Mouse (Mus musculus) large intestine, adult 2 months (tissue): ENCODE measurements around the gene Tceal6. TPM values are rescaled to one million over a fixed set of nuclear protein-coding genes. Genes with fewer than 3 reads are reported as not detected.
"Not testable (repeated sequence)": the region's sequence is repeated elsewhere in the genome, so short reads cannot be mapped to it uniquely, and the experiment has no call there.

Experiments used
- DNase-seq: peaks from one replicate; pipeline ENCODE4 v3.0.0-alpha.2; 2012; ENCODE audit warnings: low read depth, low spot score
- WGBS: fragments of 180-500 bp; shearing (Covaris S2); methylation state at CpG from one replicate; pipeline ENCODE4 v1.1.7; 2018; 5-methylcytosine and 5-hydroxymethylcytosine counted together
- polyA plus RNA-seq: library from polyadenylated mRNA; depleted of rRNA; stranded (reverse); fragments of >200 nt; gene quantifications from 2 replicates; pipeline ENCODE4 v1.2.3, GENCODE M21; 2012; rRNA removed

Gene Tceal6
- polyA plus RNA-seq, result 0.16 and 0.22 TPM in 2 replicates

DNA sequence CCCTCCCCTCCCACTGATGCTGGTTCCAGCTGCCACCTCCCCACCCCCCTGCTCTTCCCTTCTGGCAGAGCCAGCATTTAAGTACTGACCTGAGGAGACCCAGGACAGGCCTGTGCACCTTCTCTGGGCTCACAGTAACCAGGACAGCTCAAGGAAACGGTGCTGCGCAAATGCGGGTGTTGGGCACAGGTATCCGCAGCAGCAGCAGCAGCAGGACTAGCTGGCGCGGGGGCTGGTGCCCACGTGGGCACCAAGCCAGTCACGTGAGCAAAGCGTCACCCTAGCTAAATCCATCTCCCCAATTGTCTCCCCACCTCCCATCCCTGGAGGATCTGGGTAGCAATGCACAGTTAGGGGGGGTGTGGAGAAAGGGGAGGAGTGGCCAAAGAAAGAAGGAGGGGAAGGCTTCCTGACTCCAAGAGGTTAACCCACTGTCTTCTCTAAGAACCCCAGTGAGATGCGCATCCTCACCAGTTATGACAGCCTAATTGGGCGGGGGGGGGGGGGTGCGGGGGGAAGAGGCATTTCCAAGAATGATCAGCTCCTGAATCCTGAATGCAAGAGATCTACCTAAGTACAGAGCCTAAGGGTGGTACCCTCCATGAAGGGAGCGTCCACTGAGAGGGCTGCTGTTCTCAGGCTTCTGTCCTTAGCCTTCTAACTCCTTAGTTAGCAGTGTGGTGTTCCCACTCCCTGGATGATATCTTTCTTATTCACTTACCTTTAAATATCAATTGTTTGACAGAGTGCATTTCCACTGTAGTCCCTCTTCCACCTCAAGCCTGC is at the start of gene Tceal6:
Gene Tceal6, minus strand, starts transcription at position 252 of the 786 bp plus-strand sequence.
- DNase-seq, result no peak
- WGBS, result 32% methylated on average over 13 of the region's 13 CpGs

DNA sequence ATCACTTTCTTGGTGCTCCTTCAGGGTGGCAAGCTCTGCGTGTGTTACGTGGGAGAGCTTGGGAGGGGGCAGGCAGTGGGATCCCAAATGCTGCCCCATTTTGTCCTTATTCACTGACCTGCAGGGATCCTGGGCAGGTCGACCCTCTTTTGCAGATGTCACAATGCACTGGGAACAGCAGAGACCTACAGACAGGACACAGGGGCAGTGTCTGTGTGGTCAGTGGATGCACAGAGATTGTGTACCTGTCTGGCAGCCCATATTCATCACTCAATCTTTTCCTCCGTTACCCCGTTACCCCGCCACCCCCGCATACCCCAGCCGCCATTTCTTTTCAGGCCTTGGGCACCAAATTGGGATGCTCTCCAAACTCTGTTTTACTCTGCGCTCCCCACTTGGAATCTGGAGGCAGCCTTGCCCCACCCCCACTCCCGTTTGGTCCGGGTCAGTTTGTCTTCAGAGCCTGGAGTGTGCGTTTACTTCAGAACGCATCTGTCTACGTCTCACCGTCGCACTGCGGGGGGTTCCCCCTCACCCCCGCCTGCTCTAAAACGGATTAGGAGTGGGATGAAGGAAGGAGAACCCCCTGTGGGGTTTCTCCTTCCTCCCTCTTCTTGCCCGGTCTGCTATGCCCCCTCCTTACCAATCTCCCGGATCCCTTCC is 583 bp downstream of the Tceal6 start:
- DNase-seq, result not testable (repeated sequence)

DNA sequence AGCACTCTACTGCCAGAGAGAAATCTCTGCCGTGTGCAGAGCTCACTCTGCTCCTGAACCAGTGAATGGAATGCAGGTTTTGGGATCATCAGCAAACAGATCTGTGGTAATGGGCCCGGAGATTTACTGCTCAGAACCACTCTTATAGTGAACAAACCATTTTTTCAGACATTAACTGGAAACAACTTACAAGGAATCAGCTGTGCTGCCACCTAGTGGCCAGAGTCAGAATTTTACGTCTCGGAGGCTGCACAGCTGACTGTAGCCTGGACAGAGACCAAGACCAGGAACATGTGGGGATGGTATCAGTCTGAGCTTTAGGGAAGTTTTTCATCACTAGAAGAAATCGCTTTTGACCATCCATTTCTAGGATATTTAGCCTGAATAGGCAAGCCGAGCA is 20.6 kb downstream of the Tceal6 start:
- not testable (repeated sequence) for DNase-seq
- no CpG with 5 or more reads among the region's 6 CpGs for WGBS

More for the DNA sequence above, 583 bp downstream of the Tceal6 start:
- WGBS, result 22% methylated on average over 21 of the region's 21 CpGs

DNA sequence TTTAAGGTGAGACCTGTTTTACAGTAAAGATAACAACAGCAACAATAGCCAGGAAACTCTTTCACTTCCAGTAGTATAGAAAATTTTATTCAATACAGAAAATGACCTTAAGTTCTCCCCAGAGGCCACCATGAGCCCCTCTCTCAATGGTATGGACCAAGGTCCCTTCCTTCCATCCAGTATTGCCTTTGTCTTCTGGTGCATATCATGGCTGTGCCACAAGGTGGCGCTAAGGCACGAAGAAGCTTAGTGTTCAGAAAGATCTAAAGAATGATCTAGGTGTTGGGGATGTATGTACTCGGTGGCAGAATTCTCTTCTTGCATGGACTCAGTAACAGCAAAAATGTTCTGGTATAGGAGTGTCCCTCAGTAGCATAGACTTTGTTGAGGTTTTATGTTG is 21.8 kb downstream of the Tceal6 start:
- DNase-seq, result not testable (repeated sequence)
- no CpG with 5 or more reads among the region's 3 CpGs for WGBS

DNA sequence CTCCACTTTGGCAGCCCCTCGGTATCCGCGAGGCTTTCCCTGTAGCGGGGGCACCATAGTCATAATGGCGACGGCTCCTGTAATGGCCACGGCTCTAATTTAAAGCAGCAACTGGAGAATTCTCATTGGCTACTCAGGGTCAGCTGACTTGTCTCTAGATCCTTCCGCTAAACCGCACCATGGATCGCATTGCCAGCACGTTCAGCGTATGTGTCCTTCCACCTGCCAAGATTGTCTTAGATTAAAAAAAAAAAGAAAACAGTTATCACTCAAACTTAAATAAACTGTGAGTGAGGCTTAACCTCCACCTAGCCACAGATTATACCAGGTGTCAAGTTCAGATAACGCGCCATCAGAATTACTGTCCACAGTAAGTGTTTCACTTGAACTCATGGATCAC is 33.0 kb downstream of the Tceal6 start, which contains the start of gene Gm15023:
Gene Gm15023, minus strand, starts transcription at position 101 of the 400 bp plus-strand sequence.
- not testable (repeated sequence) for DNase-seq
- 98% methylated on average over 7 of the region's 14 CpGs for WGBS

Other genes starting within 250 kb of the Tceal6 start
- not detected in 2 replicates for gene Nxf2, start 245.9 kb downstream of the Tceal6 start, polyA plus RNA-seq
- 0.18 and 0.26 TPM in 2 replicates for gene Zmat1, start 201.5 kb downstream of the Tceal6 start, polyA plus RNA-seq
- not detected in 2 replicates for gene Gm15023, start 33.1 kb downstream of the Tceal6 start, polyA plus RNA-seq
- not detected in 2 replicates for gene Pramel3, start 91.6 kb upstream of the Tceal6 start, polyA plus RNA-seq
- not detected in 2 replicates for gene Gm5128, start 162.6 kb upstream of the Tceal6 start, polyA plus RNA-seq
- not detected in 2 replicates for gene Gm7903, start 223.1 kb upstream of the Tceal6 start, polyA plus RNA-seq